Mouse (Mus musculus): Measurements from ENCODE around the gene Tcl1b2. TPM values are rescaled to one million over a fixed set of nuclear protein-coding genes. Genes with fewer than 3 reads are reported as not detected.

Gene Tcl1b2
- total RNA-seq (2023) = not detected in 2 replicates

DNA sequence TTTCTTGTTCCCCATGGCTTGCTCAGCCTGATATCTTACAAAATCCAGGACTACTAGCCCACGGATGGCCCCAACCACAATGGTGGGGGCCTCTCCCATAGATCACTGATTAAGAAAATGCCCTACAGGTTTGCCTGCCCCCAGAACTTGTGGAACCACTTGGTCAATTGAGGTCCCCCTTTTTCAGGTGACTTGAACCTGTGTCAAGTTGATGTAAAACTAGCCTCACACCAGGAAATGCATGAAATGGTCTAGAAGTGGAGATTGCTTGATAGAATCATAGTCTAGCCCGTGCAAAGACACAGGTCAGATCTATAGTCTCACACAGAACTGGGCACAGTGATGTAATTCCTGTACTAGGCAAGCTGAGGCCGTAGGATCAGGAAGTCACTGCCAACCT is at the start of gene Tcl1b2:
TSS of gene Tcl1b2 (plus strand) at position 301 of the 400 bp plus-strand sequence.

DNA sequence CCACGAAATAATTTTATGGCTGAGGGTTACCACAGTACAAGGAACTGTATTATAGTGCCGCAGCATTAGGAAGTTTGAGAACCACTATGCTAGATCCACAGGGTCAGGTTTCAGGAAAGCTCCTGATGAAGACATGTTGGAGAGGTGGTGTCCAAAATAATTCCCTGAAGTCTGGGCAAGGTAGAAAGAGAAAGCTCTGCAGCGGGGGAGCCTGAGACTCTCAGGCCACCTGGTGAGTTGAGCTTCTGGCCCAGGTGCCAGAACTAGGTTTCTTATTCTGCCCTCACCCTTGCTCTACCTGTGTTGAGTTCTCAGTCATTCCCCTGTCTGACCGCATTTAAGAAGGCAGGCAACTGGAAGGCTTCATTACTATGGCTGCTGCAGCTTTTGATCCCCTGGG is 13.6 kb downstream of the Tcl1b2 start, which contains the start of gene Tcl1b1:
TSS of gene Tcl1b1 (plus strand) at position 301 of the 400 bp plus-strand sequence.

DNA sequence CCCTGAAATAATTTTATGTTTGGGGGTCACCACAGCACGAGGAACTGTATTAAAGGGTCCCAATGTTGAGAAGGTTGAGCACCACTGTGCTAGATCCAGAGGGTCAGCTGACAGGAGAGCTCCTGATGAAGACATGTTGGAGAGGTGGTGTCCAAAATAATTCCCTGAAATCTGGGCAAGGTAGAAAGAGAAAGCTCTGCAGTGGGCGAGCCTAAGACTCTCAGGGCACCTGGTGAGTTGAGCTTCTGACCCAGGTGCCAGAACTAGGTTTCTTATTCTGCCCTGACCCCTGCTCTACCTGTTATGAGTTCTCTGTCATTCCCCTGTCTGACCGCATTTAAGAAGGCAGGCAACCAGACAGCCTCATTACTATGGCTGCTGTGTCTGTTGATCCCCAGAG is 30.2 kb downstream of the Tcl1b2 start, which contains the start of gene Tcl1b5:
TSS of gene Tcl1b5 (plus strand) at position 301 of the 400 bp plus-strand sequence.

DNA sequence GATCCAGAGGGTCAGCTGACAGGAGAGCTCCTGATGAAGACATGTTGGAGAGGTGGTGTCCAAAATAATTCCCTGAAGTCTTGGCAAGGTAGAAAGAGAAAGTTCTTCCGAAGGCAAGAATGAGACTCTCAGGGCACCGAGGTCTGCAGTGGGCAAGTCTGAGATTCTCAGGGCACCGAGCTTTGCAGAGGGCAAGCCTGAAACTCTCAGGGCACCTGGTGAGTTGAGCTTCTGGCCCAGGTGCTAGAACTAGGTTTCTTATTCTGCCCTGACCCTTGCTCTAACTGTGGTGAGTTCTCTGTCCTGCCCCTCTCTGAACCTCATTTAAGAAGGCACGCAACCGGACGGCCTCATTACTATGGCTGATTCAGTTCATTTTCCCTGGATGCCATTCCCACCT is 44.9 kb downstream of the Tcl1b2 start, which contains the start of gene Tcl1b3:
TSS of gene Tcl1b3 (plus strand) at position 301 of the 400 bp plus-strand sequence.

DNA sequence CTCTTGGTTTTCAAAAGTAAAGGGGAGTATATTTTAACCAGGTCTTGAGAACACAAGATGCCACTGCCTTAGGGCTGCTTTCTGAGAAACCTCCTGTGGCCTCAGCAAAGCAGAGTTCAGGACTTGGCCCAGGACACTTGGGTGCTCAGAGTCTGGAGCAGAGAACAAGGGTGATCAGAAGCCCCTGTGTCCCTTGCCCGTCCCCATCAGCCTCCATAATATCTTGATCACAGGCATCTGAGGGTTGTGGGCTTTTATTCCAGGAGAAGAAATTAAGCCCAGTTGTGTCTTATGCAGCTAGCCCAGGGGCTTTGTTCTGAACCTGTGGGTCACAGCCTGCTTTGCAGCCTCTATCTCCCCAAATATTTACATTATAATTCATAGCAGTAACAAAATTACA is 55.8 kb downstream of the Tcl1b2 start, which contains the start of gene Tcl1b4:
TSS of gene Tcl1b4 (plus strand) at position 301 of the 400 bp plus-strand sequence.

Other genes starting within 250 kb of the Tcl1b2 start
- gene Syne3, start 136.2 kb upstream of the Tcl1b2 start, total RNA-seq (2023) = 26.8 and 46.6 TPM in 2 replicates
- 24.5 and 35.8 TPM in 2 replicates for gene Glrx5, start 113.3 kb upstream of the Tcl1b2 start, total RNA-seq (2023)
- not detected in 2 replicates for gene Tcl1b1, start 13.7 kb downstream of the Tcl1b2 start, total RNA-seq (2023)
- gene Tcl1b5, start 30.3 kb downstream of the Tcl1b2 start, total RNA-seq (2023) = not detected in 2 replicates
- gene Tcl1b3, start 45.0 kb downstream of the Tcl1b2 start, total RNA-seq (2023) = not detected in 2 replicates
- not detected in 2 replicates for gene Tcl1b4, start 55.9 kb downstream of the Tcl1b2 start, total RNA-seq (2023)
- gene Tcl1, start 76.8 kb downstream of the Tcl1b2 start, total RNA-seq (2023) = not detected in 2 replicates
- not detected in 2 replicates for gene Tunar, start 187.9 kb downstream of the Tcl1b2 start, total RNA-seq (2023)

Data from neutrophil, adult 65 days (primary cell).